Mouse (Mus musculus) spleen, postnatal 36 days (tissue): ENCODE measurements around the gene Emc7.
A peak's percentile ranks its signal among the peaks of the same experiment; 100 is the strongest.

Experiments
- DNase-seq, 2 experiments: peaks; one replicate each; pipeline ENCODE4 v3.0.0; 2022; ENCODE audit warnings: low spot score in 2 of 2, mixed read lengths in 1 of 2

The Emc7 gene

DNA sequence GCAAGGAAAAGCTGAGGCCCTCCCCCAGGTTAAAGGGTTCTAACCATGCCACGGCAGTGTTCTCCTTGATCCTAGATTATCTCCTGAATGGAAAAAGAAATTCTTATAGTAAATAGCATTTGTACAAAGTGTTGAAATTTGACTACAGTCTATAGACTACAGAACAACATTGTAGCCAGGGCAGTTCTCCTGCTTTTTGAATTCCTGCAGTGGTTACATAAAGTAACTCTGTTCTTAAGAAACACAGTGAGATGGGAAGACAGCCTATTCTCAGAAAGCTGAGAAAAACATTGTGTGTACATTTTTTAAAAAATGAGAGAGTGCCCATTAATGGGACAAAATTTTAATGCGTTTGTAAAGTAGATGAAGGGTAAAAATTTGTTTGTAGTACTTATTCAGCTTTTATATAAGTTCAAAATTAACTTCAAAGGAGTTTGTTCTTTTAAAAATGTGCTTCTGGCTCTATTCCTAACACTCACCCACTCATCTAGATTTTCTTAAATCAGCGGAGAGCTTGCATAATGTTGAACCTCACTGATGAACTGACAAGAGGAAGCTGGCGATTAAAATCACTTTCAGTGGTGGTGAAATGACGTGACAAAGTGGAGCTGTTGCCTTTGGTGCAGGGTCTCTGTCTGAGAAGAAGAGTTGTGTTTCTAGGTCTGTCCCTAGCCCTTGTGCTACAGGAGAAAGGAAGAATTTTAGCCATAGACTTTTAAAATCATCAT is 20.4 kb downstream of the Emc7 start:
- no peak for DNase-seq

- no peak for DNase-seq
These were observed 21.8 kb downstream of the Emc7 start for GRCm38 (mm10) chr2:112476554-112476953.

GRCm38 (mm10) chr2:112480669-112481068 is 25.9 kb downstream of the Emc7 start, which contains the start of gene Chrm5:
Gene Chrm5, minus strand, starts transcription at chr2:112480769.
- DNase-seq, result no peak

DNA sequence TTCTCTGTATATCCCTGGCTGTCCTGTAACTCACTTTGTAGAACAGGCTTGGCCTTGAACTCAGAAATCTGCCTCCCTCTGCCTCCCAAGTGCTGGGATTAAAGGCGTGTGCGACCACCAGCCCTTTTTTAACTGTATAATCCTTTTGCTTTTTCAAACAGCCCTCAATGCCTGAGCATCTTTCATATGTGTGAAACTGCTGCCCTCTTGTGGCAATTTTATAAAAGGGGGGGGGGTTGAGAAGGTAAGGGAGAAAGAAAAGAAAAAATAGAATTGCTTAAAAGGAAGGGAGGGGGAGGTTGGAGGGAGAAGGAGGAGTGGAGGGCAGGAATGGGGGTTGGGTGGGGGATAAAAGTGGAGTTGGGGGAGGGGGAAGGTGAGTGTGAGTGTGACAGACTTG is 26.8 kb downstream of the Emc7 start:
- peak in 1 of 2 experiments; percentile 12 for DNase-seq

- no peak for DNase-seq
These were observed 27.9 kb downstream of the Emc7 start for GRCm38 (mm10) chr2:112482533-112483333.

DNA sequence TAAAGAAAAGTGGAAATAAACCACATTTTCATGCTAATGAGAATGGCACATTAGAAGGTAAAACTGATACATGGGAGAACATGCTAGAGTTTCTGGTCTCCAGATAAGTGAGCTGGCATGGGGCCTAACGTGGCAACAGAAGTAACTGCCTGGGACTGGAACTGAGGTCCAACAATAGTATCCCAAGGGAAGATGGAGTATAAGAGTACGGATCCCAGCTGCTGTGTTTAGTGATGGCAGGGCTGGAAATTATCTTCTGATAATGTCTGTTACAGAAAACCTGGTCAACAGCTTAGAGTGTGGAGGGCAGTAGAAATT is 28.5 kb downstream of the Emc7 start:
- DNase-seq, result no peak

- DNase-seq, result no peak
These were observed 30.1 kb downstream of the Emc7 start for GRCm38 (mm10) chr2:112484886-112485285.

DNA sequence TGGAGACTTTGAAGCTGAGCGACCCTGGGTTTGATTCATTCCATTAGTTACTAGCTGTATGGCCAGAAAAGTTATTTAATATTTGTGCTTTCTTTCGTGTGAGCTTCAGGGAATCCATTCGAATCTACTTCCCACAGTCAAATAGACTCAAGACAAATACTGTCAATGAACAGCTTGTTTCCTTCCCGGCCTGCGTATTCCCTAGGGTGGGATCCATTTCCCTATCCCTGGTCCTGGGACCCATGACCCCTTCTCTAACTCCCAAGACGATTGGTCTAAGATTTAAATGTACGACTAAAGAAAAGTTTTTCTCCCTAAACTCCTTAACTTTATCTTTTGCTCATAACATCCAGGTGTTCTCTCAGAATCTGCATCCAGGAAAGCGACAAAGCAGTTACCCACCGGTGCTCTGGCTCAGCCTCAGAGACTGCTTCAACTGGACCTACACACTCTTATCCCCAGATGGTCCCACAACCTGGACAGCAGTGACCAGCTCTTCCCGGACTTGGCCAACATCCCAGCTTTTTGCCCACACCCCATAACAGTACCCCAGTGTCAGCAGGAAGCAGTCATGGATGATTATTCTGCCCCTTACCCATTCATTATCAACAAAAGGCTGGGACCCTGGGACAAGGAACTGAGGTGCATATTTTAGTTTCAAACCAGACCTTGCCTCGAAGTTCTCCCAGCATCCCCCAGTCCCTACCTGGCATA is 35.8 kb downstream of the Emc7 start:
- DNase-seq, result no peak

DNA sequence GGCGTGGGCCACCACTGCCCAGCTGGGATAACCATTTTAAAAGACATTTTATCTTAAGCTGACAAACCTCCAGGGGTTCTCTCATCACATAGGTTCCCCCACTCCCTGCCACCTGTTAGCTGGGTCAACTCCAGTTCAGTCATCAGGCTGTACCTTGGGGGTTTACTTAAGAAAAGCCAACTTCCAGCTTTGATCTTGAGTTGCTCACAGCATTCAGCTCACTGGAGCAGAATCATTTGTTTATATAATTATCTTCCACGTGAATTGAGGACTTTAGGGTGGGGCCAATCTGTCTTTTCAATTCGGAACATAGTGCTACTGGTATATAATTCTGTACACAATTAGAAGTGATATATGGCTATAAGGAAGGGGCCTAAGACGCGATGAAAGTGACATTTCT is 36.8 kb downstream of the Emc7 start:
- DNase-seq, result no peak

DNA sequence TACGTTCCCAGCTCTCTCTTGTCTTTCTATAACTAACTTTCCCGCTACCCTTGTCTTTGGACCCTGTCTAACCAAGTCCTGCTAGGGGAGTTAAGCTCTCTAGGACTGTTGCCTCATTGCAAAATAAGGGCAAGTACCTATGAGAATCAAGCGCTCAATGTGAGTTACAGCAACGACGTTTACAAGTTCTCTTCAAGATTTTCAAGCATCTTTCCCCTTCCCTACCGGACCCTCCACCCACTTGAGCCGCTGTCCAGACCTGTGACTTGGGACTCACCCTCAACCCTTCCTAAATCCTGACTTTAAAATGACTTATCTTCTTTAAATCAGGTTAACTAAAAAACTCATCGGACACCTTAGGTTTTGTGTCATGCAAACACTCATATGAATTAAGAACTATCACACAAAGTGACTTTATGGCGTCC is 37.6 kb downstream of the Emc7 start:
- DNase-seq, result no peak

DNA sequence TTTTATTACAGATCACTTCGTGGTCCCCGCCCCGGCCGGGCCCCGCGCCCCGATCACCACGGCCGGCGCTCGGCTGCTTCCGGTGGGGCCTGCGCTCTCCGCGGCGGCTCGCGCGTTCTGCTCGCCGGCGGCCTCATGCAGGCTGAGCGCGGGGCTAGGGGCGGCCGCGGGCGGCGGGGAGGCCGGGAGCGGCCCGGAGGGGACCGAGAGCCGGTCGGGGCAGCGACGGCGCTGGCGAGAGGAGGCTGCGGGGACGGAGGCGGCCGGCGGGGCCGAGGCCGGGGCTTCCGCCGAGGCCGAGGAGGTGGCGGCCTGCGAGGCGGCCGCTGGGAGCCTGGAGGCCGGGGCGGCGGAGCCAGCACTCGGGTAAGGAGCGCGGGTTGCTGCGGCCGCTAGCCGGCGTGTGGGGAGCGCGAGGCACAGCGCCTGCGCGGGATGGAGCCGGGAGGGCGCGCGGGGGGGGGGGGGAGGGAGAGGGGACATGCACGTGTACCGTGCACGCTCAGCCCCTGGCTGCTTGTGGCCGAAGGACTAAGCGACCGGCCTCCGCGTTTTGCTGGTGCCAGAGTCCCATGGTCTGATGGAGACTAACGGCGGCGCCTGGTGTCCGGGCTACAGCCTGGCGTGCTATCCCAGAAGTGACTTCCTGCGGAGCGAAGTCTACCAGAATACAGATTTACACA is 38.2 kb downstream of the Emc7 start, which contains the start of gene Aven:
Gene Aven, plus strand, starts transcription at position 109 of the 683 bp plus-strand sequence.
- DNase-seq, result peak; percentile 72 to 80

DNA sequence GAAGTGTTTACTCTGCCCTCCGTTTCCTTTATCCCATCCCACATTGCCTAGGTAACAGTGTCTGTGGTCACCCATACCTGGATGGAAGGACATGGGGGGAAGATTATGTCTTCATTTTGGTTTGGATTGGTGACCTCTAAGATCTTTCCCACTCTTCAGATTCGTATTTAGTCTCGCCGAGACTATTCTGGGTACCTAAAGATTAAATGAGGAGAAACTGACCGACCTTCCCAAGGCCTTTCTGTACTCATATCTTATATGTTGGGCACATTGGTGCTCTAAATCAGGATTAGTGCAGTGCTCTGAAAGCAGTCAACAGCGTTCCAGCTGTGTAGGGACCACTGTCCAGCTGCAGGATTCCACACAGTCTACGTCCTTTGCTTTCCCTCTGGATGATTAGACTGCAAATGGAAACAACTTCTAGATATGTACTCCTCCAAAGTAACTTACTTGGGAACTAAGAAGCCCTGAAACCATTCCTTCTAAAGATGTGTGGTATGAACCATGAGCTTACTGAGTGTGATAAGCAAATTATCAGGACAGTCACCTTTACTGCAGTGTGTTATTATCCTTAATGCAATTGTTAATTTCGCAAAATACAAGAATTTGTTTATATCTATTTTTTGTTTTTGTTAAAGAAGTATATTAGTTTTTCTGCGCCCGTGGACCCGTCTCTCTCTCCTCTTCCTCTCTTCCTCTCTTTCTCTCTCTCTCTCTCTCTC is 38.9 kb downstream of the Emc7 start:
- no peak for DNase-seq

DNA sequence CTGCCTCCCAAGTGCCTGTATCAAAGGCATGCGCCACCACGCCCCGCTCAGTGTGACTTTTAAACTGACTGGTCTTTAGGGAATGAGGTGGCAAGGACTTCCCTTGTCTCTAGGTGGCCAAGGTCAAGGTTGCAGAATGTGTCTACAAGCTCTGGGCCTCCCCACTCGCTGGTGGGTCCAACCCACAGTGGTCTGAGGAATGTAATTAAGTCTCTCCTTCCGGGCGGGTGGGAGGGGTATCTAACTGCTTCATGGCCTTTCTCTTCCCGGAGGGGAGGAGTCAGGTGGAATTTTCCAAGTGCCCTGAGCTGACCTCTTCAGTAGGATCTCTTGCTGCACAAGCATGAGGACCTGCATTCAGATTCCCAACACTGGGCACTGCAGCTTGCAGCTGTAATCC is 43.1 kb downstream of the Emc7 start:
- no peak for DNase-seq

- DNase-seq, result peak; percentile 67
These were observed 46.4 kb downstream of the Emc7 start for GRCm38 (mm10) chr2:112501209-112501608.

- no peak for DNase-seq
These were observed 49.2 kb downstream of the Emc7 start for GRCm38 (mm10) chr2:112503978-112504377.

DNA sequence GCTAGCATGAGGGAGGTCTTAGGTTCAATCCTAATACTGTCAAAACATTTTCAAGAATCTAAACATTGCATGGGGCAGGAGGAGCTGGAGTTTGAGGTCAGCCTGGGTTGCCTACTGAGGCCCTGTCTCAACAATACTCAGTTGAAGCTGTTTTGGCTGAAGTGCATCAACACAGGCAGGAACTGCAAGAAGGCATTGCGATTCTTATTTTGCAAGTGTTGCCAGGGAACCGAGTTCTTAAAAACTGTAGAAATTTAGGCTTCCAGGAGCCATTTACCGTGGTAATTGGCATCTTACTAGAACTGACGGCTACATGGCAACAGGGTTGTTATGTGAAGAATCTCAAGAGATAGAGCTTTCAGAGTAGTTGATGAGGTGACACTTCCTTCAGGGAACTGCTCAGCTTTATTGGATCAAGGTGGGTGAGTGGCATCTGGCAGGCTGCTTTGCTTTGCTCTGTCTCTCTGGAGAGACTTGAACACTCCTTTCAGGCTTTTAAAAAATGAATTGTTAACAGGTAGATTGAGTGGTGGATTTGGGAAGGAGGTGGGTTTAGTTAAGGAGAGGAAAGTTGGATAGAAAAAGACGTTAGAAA is 52.1 kb downstream of the Emc7 start:
- no peak for DNase-seq

DNA sequence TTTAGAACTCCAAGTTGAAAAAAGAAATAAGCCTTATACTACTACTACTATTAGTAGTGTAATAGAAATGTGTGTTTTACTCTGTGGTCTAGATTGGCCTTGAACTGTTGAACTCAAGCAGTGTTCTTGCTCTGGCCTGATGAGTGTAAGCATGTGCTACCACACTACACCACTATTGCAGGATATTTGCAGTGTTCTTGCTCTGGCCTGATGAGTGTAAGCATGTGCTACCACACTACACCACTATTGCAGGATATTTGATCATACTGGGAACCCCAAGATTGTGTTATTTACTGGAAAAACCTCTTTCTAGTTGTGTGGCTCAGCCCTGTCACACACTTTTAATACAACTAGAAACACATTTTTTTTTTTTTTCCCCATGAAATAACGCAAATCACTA is 52.6 kb downstream of the Emc7 start:
- DNase-seq, result no peak

DNA sequence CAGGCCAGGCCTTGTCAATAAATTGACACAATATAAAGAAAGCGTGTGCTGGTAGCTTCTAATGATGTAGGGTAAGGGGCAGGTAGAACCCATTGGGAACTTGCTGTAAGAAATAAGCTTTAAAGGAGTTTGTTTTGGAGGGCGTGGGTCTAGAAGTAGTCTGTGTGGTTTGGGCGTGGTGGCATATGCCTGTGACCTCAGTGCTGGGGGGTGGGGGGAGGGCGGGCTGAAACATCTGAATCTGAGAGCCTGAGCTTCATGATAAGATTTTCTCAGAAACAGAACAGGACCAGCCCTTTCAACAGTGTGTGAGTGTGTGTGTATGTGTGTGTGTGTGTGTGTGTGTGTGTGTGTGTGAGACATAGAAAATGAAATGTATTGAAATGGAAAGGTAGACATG is 55.3 kb downstream of the Emc7 start:
- peak; percentile 15 to 29 for DNase-seq

GRCm38 (mm10) chr2:112513036-112513435 is 58.2 kb downstream of the Emc7 start:
- no peak for DNase-seq

DNA sequence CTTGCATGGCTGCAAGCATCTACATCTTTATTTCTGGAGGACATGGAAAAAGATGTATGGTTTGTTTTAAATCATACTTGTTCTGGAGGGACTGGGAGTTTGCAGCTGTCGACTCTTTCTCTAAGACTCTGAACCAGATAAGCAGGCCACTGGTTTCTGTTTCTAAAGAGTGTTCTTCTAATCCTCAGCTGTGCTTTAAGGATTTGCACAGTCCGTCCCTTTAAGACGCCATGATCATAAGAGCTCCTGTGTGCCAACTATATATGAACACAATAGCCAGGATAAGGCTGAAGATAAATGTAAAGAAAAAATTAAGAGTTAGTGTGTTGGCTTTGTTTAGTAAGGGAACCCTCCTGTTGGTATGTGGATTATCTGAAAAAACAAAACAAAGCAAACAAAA is 61.9 kb downstream of the Emc7 start:
- no peak for DNase-seq

GRCm38 (mm10) chr2:112517218-112517617 is 62.4 kb downstream of the Emc7 start:
- DNase-seq, result no peak
